Mouse (Mus musculus): ENCODE data around the gene Inpp5e. TPM values are rescaled to one million over a fixed set of nuclear protein-coding genes. Genes with fewer than 3 reads are reported as not detected.

Inpp5e gene
- polyA plus RNA-seq, 1 experiment: 28.7 TPM

DNA sequence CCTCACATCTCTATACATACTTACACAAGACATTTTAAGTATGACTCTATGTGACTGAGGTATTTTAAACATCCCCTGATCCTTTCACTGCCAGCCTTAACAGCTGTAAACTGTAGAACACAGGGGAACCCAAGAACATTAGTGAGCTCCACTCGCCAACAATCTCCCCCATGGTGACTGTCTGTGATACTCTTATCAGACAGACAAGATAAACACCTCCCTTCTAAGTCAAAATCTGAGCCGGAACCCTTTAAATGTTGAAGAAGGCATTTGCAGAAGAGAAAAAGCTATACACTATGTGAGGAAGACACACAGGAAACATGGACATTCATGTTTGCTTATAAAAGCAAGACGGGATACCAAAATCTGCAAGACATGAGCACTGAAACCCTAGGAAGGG is 34.9 kb upstream of the Inpp5e start:
- Histone ChIP-seq H3K4me1 (ENCODE audit: control insufficient read depth, insufficient read depth, low read length) (peaks cover 9% of the 10 kb centered on the region), H3K4me3 (ENCODE audit: insufficient read depth, low read length) (peak overlapping the region; percentile 80), H3K27ac (ENCODE audit: insufficient read depth, low read length) (no peak overlapping the region)
- TF ChIP-seq POLR2A (IDR thresholded peaks at IDR 0.05; ENCODE audit: extremely low read depth, insufficient read depth, low read length): no peak
- no peak for TF ChIP-seq CTCF (IDR thresholded peaks at IDR 0.05; ENCODE audit: extremely low read depth, insufficient read depth, low read length)

DNA sequence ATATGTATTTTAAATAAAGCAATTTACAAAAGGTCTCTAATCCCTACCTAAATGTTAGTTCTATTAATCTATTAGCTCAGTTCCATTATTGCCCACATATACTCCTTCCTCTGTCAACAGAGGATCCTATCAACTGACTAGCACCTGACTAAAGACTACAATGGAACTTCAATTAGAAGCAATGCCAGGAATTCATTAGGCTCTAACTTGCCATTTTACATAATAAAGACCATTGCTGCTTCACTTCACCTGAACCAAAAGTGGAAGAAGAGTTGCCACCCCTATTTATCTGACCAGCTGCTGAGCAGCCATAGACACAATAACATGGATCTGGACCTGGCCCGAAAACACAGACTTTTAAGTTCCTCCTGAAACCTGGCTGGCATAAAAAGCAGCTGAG is 33.8 kb upstream of the Inpp5e start:
- peaks cover 10% of the 10 kb centered on the region for H3K4me1 ChIP-seq (ENCODE audit: control insufficient read depth, insufficient read depth, low read length)
- H3K27ac ChIP-seq (ENCODE audit: insufficient read depth, low read length): no peak overlapping the region
- TF ChIP-seq POLR2A (IDR thresholded peaks at IDR 0.05; ENCODE audit: extremely low read depth, insufficient read depth, low read length) (no peak), CTCF (IDR thresholded peaks at IDR 0.05; ENCODE audit: extremely low read depth, insufficient read depth, low read length) (no peak)
- no peak overlapping the region for H3K4me3 ChIP-seq (ENCODE audit: insufficient read depth, low read length)

DNA sequence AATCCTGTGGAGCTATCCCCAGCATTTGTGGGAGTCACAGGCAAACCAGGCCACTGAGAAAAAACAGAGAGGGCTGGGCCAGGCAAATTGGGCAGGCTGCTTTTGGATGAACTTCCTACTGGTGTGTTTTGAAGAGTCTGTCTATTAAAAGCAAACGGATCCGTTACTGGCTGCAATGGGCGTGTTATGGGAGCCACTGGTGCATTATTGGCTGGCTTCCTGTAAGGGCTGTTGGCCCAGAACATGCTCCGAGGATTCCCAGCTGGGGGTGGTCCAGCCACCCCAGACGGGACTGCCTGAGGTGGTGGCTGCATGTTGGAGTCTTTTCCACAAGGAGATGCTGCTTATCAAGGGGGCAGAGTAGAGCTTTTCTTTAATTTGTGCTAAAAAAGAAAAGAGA is 32.7 kb upstream of the Inpp5e start:
- no peak for TF ChIP-seq CTCF (IDR thresholded peaks at IDR 0.05; ENCODE audit: extremely low read depth, insufficient read depth, low read length)
- TF ChIP-seq POLR2A (IDR thresholded peaks at IDR 0.05; ENCODE audit: extremely low read depth, insufficient read depth, low read length): no peak
- Histone ChIP-seq H3K4me1 (ENCODE audit: control insufficient read depth, insufficient read depth, low read length) (peaks cover 10% of the 10 kb centered on the region), H3K27ac (ENCODE audit: insufficient read depth, low read length) (no peak overlapping the region), H3K4me3 (ENCODE audit: insufficient read depth, low read length) (no peak overlapping the region)

GRCm38 (mm10) chr2:26441261-26441660 is 32.3 kb upstream of the Inpp5e start:
- Histone ChIP-seq H3K27ac (ENCODE audit: insufficient read depth, low read length) (no peak overlapping the region), H3K4me1 (ENCODE audit: control insufficient read depth, insufficient read depth, low read length) (peaks cover 9% of the 10 kb centered on the region; the same call in 1 of the 2 replicates), H3K4me3 (ENCODE audit: insufficient read depth, low read length) (no peak overlapping the region)
- TF ChIP-seq POLR2A (IDR thresholded peaks at IDR 0.05; ENCODE audit: extremely low read depth, insufficient read depth, low read length): no peak
- TF ChIP-seq CTCF (IDR thresholded peaks at IDR 0.05; ENCODE audit: extremely low read depth, insufficient read depth, low read length): no peak

DNA sequence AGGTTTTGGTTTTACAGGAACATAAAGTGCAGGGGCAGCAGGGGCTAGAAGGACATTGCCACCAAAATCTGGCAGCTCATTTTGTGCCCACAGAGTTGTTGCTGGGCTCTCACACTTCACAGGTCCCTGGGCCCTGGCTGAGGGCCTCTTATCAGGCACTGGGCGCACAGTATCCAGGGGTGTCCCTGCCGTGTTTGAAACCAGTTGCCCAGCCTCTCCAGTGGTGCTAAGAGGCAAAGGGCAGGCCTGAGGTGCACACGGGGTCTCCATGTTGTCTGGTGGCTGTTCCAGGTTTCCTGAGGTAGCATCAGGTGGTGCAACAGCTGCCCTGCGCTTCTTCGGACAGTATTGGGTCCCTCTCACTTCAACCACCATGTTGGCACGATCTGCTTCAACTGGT is 30.7 kb upstream of the Inpp5e start:
- Histone ChIP-seq H3K4me3 (ENCODE audit: insufficient read depth, low read length) (no peak overlapping the region), H3K27ac (ENCODE audit: insufficient read depth, low read length) (no peak overlapping the region), H3K4me1 (ENCODE audit: control insufficient read depth, insufficient read depth, low read length) (peaks cover 9% of the 10 kb centered on the region; the same call in 1 of the 2 replicates)
- no peak for TF ChIP-seq POLR2A (IDR thresholded peaks at IDR 0.05; ENCODE audit: extremely low read depth, insufficient read depth, low read length)
- TF ChIP-seq CTCF (IDR thresholded peaks at IDR 0.05; ENCODE audit: extremely low read depth, insufficient read depth, low read length): no peak

DNA sequence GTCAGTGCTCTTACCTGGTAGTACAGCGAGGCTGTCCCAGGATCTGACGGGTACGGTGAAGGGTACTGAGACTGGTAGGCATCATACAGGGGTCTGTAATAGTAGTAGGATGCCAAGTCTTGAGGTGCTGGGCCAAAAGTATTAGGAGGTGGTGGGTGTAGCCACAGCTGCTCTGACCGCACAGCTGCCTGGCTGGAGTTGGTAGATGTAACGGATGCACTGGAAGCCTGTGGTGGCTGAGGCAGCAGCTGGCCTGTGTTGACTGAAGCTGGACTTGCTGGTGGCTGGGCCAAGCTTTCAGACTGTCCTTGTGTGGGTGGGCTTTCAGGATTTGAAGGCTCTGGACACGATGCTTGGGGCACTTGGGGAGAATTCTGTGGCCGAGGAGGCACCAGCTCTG is 29.4 kb upstream of the Inpp5e start:
- TF ChIP-seq CTCF (IDR thresholded peaks at IDR 0.05; ENCODE audit: extremely low read depth, insufficient read depth, low read length) (no peak), POLR2A (IDR thresholded peaks at IDR 0.05; ENCODE audit: extremely low read depth, insufficient read depth, low read length) (no peak)
- H3K4me3 ChIP-seq (ENCODE audit: insufficient read depth, low read length): no peak overlapping the region
- H3K4me1 ChIP-seq (ENCODE audit: control insufficient read depth, insufficient read depth, low read length): peaks cover 6% of the 10 kb centered on the region; the same call in 1 of the 2 replicates
- H3K27ac ChIP-seq (ENCODE audit: insufficient read depth, low read length): no peak overlapping the region

GRCm38 (mm10) chr2:26437221-26437620 is 28.2 kb upstream of the Inpp5e start:
- H3K27ac ChIP-seq (ENCODE audit: insufficient read depth, low read length): no peak overlapping the region
- H3K4me1 ChIP-seq (ENCODE audit: control insufficient read depth, insufficient read depth, low read length): peaks cover 6% of the 10 kb centered on the region; the same call in 1 of the 2 replicates
- TF ChIP-seq POLR2A (IDR thresholded peaks at IDR 0.05; ENCODE audit: extremely low read depth, insufficient read depth, low read length): no peak
- no peak for TF ChIP-seq CTCF (IDR thresholded peaks at IDR 0.05; ENCODE audit: extremely low read depth, insufficient read depth, low read length)
- H3K4me3 ChIP-seq (ENCODE audit: insufficient read depth, low read length): no peak overlapping the region

GRCm38 (mm10) chr2:26434791-26435572 is 26.0 kb upstream of the Inpp5e start:
- H3K27ac ChIP-seq (ENCODE audit: insufficient read depth, low read length): no peak overlapping the region
- TF ChIP-seq CTCF (IDR thresholded peaks at IDR 0.05; ENCODE audit: extremely low read depth, insufficient read depth, low read length) (no peak), POLR2A (IDR thresholded peaks at IDR 0.05; ENCODE audit: extremely low read depth, insufficient read depth, low read length) (no peak)
- H3K4me3 ChIP-seq (ENCODE audit: insufficient read depth, low read length): no peak overlapping the region
- peaks cover 6% of the 10 kb centered on the region; the same call in 1 of the 2 replicates for H3K4me1 ChIP-seq (ENCODE audit: control insufficient read depth, insufficient read depth, low read length)

DNA sequence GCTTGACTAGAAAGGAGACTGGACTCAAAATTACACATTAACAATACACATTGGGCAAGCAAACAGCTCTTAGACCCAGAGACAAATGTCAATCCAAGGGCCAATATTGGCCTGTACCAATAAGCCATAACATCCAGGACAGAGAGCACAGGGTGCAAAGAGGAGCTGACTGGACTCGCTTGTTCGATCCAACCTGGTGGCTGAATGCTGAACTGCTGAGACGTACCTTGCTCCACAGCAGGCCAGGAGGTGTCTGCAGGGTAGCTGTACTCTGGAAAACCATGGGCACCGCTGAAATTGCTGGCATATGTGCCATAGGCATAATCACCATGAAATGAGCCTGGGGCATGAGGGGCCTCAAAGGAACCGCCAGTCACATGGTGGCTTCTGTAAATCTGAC is 20.8 kb upstream of the Inpp5e start:
- TF ChIP-seq POLR2A (IDR thresholded peaks at IDR 0.05; ENCODE audit: extremely low read depth, insufficient read depth, low read length) (no peak), CTCF (IDR thresholded peaks at IDR 0.05; ENCODE audit: extremely low read depth, insufficient read depth, low read length) (no peak)

DNA sequence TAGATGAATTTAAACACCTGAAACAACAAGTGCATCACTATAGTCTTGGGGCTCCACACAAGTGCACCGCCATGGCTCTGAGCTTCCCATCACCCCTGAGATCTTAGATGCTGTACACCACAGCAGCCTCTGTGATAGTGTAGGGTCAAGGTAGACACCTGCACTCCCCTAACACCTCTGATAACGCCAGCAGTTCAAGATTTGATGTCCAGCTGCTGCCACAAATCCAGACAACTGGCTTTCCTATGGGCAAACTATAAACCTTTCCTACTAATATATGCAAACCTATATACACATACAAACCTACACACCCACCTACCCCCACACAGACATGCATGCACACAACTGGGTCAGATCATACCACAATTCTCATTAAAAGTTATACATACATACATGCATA is 15.5 kb upstream of the Inpp5e start:
- no peaks in the 10 kb centered on the region for H3K4me1 ChIP-seq (ENCODE audit: control insufficient read depth, insufficient read depth, low read length)
- no peak overlapping the region for H3K4me3 ChIP-seq (ENCODE audit: insufficient read depth, low read length)
- TF ChIP-seq POLR2A (IDR thresholded peaks at IDR 0.05; ENCODE audit: extremely low read depth, insufficient read depth, low read length): no peak
- TF ChIP-seq CTCF (IDR thresholded peaks at IDR 0.05; ENCODE audit: extremely low read depth, insufficient read depth, low read length): no peak

More for the DNA sequence above, 20.8 kb upstream of the Inpp5e start:
- Histone ChIP-seq H3K4me1 (ENCODE audit: control insufficient read depth, insufficient read depth, low read length) (no peaks in the 10 kb centered on the region; the same call in 1 of the 2 replicates), H3K4me3 (ENCODE audit: insufficient read depth, low read length) (no peak overlapping the region), H3K27ac (ENCODE audit: insufficient read depth, low read length) (no peak overlapping the region)

More for the DNA sequence above, 15.5 kb upstream of the Inpp5e start:
- H3K27ac ChIP-seq (ENCODE audit: insufficient read depth, low read length): no peak overlapping the region
